Mouse (Mus musculus): ENCODE results near the gene 2010111I01Rik. TPM values are rescaled to one million over a fixed set of nuclear protein-coding genes. Genes with fewer than 3 reads are reported as not detected.

Gene 2010111I01Rik
- total RNA-seq, 2 experiments from 2014 or later: 104 to 111 TPM

DNA sequence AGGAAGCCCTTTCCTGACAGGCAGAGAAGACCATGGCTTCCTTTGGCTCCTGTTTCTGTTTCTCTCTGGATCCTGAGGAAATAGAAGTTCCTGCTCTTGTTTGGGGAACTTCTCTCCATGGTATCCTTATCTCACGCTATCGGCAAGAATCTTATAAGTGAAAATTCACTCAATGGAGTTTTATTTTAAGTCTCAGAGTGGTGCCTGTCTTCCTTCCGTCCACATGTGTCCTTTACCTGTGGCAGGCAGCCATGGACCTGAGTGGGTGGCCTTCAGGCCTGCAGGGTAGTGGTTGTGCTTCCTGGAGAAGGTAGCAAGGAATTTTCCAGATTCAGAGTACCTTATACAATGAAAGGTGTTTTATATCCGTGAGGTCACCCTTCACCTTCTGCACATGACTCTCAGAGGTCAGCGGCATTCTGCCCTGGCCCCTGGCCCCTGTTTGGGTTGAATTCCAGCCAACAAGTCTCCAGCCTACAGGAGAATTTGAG is 313.5 kb downstream of the 2010111I01Rik start:
- DNase-seq (ENCODE audit: low spot score in 2 of 2): no peak

DNA sequence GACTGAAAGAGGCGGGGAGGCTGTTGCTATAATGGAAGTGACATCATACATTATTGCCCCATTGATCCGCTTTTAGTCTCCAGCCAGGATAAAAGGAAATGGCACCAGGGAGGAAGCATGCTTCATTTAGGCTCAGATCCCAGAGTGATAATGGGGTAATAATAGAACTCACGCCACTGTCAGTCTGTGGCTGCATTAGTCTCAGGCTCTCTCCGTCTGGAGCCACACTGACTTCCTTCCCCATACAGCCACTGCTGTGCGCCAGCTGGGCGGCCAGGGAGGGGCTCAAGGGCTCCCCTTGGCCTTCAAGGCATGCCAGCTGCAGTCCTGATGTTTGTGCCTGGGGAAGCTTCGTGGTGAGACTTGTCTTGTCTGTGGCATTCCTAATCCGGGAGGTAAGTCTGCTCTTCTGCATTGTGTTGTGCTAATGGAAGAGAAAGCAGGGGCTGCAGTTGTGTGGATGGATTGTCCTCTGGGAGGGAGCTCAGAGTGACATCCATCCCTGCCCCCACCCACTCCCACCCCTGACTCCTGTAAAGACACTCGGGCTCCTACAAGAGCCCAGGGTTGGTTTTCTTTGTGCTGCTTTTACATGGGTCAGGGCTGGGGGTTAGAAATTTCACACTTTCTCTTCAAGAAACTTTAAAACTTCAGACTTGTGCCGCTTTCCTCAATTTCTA is 314.2 kb downstream of the 2010111I01Rik start:
- DNase-seq (ENCODE audit: low spot score in 2 of 2): no peak

DNA sequence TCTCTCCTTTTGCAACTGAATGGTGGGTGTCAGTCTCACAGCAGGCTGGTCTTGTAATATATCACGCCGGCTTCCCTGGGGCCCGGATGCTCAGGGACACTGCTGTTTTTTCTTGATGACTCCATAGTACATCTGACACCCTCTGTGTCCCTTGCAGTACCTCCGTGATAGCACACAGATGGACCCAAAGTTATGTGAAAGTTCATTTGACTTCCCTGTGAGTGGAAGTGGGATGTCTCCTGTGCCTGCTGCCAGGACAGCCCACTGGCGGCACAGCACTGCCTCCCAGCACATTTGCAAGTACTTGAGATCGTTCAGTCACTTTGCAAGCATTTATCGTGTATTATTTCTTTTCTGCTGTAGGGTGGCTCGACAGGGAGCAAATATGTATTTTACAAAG is 315.1 kb downstream of the 2010111I01Rik start:
- DNase-seq (ENCODE audit: low spot score in 2 of 2): no peak

DNA sequence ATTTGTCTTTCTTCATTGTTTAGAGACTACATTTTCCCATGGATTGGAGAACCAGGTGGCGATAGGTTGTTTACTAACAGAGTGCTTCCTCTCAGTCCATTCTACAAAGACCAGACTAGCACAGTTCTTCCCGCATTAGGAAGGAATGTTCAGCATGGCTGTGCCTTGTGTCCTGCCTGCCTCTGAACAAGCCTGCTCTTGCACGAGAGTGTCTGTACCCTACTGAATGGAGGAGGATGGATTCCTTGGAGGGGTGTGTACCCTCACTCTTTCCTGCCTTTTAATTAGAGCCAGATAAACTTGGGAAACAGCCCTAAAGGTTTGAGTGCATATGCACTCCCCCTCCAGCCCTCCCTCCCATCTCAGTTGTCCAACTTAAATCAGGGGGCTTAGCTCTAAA is 315.7 kb downstream of the 2010111I01Rik start:
- DNase-seq (ENCODE audit: low spot score in 2 of 2): no peak

DNA sequence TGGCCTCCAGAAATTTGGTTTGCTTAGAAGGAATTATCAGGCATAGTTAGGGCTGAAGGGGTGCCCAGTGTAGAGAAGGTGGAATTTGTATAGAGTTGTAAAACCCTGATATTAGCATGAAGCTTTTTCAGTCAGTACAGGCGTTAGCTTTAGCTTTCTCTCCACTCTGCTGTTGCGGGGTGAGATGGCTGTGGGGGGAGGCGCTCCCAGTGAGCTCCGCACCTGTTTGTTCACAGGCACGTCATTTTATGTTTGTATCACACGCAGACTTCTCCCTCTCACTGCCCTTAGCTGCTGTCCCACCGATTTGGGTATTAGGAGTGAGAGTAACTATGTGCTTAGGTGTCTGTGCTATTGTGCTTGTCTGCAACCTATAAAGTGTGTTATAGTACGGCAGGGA is 316.5 kb downstream of the 2010111I01Rik start:
- DNase-seq (ENCODE audit: low spot score in 2 of 2): no peak

DNA sequence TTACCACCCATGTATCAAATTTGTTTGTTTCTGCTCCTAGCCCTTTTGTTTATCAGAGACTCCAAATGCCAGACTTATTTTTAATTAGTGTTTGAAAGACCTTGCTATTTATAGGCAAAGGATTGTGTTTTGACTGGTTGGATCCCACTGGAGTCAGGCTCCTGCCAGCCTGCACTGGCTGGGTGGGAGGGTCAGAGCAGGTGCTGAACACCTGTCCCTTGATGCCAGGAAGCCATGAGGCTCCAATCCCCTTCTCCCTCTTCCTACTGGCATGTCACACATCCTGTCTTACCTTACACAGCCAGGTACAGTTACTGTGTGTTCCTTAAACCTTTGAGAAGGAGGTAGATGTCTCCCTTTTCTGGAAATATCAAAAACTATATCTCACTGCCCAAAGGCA is 318.5 kb downstream of the 2010111I01Rik start:
- no peak for DNase-seq (ENCODE audit: low spot score in 2 of 2)

DNA sequence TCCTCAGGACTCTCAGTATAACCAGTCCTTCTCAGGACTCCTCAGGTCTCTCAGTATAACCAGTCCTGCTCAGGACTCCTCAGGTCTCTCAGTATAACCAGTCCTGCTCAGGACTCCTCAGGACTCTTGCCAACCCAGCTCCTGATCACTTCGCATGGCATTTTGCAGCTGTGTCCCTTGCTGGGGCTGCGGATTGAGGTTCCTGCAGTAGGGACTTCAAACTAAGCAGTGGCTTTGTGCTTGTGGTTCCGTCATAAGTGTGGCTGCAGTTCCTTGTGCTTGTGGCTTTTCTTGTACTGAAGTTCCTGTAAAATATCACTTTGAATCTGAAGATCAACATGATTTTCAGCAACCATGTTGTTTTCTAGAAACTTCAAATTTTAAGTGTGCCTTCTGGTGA is 320.1 kb downstream of the 2010111I01Rik start:
- DNase-seq (ENCODE audit: low spot score in 2 of 2): no peak

DNA sequence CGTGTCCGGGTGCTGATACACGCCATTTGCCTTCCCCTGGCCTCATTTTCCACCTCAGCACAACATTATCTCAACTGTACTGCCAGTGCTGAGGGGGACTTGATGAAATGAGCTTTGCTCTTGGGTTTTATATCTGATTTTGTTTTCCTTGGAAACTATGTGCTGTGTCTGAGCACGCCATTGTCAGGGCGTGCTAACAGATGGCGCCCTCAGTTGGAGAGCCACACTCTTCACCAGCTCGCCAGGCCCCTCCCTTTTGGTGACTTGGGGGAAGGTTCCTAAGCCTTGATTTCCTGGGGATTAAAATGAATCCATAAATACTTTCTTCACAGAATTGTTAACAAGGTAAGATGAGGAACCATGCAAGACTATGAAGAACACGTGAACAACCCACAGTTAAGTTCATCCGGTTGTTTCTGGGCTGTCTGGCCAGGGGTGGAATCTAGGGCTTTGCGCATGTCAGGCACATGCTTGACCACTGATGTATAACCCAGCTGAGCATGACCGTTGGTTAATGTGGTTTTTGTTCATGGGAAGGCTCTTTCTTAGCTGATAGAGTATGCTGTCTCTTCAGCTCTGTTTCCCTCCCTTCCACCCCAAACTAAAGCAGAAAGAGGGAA is 321.9 kb downstream of the 2010111I01Rik start:
- no peak for DNase-seq (ENCODE audit: low spot score in 2 of 2)

DNA sequence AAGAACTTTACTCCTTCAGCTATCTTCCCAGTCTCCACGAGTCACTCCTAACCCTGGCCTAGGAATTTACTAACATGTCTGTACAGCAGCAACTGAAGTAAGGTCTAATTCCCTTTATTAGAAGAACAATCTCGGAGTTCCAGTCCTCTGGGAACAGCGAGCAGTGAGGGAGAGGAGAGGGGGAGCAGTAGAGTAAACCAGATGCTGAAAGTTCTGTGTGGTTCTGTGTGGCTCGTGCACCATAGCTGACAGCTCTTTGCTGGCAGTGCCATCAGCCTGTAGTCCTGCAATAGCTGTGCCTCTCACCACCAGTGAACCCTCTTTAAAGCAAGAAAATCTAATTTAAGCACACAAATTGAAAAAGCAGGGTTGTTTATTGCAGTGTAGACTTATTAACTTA is 324.5 kb downstream of the 2010111I01Rik start:
- no peak for DNase-seq (ENCODE audit: low spot score in 2 of 2)

DNA sequence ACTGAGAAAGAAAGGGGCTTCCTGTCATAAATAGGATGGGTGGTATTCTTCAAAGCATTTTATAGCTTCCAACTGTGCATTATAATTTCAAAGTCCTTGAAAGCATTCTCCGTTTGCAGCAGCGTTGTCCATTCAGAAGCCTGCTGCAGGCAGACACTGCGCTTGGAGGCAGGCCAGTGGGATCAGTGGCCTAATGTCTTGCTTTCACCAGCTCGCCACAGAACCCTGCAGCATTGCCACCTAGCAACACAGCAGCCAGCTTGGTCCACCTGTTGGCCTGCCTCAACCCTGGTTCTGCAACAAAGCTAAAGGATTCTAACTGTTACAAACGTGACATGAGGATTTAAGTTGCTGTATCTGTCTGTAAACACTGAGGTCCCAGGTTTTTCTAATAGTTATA is 325.0 kb downstream of the 2010111I01Rik start:
- DNase-seq (ENCODE audit: low spot score in 2 of 2): no peak

DNA sequence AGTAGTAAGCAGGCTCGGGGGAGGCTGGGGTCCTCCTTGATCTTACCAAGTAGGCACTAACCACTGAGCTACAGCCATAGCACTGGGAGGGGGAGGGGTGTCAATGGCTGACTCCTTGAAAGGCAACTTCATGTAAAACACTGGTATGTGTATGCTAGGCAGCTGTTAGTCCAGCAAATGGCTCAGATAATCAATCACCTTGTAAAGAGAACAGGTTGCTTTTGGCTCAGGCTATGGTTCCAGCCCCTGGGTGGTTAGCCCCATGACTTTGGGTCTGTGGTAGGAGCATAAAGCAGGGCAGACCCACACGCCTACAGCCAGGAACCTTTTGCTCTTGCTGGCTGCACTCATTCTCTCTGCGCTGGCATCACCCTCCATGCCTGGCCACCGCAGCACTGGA is 325.4 kb downstream of the 2010111I01Rik start:
- no peak for DNase-seq (ENCODE audit: low spot score in 2 of 2)

DNA sequence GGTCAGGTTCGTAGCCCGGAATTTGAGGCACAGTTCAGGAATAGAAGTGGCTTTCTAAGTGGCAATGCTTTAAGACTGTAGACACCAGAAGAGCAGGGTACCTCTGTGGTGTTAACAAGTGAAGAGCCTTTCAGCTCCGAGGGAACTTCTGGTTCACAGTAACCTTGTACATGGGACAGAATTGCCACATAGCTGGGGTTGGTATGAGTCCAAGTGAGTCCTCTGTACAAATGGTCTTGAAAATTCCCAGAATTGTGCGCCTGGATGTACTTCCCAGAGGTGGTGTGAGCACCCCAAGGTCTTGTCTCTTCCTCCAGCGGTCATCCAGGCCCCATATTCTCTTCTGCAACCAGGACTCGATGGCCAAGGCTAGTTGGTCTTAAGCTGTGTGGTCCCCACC is 326.3 kb downstream of the 2010111I01Rik start:
- no peak for DNase-seq (ENCODE audit: low spot score in 2 of 2)

DNA sequence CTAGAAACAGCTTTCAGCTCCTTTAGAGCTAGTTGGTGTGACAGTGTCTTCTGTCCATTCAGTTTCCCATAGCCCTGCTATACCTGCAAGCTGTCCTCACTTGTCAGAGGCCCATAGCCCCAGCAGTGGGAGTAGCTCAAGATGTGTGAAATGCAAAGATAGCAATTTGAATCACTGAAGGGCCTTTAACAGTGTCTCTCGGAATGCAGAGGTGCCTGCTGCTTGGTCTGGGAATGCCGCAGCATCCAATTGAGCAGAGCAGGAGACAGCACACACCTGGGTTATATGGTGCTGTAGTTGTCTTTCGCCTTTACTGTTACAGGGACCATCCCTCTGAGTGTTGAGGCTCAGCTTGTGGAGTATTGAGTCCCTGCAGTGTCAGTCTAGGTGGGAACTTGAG is 329.0 kb downstream of the 2010111I01Rik start:
- DNase-seq (ENCODE audit: low spot score in 2 of 2): no peak

DNA sequence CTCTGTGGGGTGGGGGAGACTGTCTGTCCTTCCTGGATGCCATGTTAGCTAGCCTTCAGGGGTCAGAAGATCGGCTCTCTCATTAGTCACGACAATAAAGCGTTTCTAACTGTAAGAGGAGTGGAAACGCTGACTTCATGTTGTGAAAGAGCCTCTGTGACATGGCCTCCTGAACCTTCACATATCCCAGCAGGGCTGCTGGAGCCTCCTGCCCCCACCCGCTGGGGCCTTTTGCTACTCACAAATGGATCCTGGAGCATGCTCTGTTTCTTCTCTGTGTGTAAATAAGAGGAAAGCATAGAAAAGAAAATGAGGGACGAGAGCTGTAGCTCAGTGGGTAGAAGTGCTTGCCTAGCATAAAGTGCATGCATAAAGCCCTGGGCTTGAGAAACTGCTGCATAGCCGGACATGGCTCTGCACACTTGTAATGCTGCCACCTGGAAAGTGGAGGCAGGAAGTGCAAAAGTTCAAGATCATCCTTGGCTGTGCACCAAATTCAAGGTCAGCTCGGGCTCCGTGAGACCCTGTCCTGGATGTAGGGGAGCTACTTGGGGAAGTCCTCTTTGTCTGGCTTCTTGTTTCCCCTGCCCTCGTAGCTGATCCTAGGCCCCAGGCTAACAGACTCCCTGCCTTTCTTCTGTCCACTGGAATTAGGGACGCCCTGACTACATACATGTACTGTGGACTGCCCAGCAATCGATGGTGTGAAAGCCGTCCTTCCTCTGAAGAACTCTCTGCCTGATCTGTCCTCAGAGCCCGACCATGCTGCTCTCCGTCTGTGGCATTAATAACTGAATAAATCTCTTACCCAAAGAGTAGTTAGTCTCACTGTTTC is 329.9 kb downstream of the 2010111I01Rik start:
- DNase-seq (ENCODE audit: low spot score in 2 of 2): no peak

DNA sequence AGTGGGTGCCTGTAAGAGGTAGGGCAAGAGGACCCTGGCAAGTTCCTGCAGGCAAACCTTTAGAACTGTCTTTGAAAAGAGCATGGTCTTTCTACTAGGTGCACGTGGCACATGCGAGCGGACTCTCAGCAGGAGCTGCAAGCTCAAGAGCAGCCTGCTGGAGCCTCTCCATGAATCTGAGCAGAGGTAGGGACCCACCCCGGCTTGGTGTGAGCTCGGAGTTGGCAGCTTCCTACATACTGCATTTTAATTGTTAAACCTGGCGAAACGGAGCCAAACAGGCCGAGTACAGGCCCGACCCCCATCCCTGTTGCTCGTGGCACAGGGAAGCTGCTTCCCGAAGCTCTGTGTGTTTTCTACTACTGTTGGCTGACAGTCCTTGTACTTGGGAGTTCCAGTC is 331.6 kb downstream of the 2010111I01Rik start:
- no peak for DNase-seq (ENCODE audit: low spot score in 2 of 2)

DNA sequence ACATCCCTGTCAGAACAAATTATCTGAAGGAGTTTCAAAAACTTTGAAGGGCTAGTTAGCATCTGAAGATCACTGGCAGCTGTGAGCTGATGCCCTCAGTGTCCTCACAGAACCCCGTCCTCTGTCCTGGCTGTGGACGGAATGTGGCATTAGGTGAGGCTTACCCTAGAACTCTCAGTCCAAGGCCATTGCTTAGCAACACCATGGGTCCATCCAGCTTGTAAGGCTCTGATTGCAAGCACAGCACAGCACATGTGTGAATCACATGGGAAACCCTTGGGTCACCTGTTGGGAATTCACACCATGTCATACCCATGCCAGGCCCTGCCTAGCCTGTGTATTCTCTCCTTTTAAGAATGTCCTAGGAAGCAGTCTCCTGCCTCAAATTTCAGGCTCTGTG is 332.3 kb downstream of the 2010111I01Rik start:
- DNase-seq (ENCODE audit: low spot score in 2 of 2): no peak

DNA sequence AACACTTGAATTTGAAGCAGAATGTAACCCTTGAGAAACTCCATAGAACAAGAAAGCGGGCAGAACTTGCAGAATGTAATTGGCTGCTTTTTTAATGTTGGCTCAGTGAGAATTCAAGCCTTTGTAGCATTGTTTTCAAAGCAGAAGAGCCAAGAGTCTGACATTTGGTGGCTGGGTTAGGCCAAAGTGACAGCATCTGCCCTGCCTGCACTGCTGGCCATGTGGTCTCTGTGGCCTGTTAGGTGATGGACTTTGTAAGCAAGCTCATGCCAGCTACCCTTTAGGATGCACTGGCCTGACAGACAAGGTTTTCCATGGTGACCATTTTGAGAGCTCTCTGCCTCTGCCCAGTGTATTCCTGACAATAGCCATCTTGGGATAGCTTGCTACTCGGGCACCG is 333.2 kb downstream of the 2010111I01Rik start:
- DNase-seq (ENCODE audit: low spot score in 2 of 2): no peak

DNA sequence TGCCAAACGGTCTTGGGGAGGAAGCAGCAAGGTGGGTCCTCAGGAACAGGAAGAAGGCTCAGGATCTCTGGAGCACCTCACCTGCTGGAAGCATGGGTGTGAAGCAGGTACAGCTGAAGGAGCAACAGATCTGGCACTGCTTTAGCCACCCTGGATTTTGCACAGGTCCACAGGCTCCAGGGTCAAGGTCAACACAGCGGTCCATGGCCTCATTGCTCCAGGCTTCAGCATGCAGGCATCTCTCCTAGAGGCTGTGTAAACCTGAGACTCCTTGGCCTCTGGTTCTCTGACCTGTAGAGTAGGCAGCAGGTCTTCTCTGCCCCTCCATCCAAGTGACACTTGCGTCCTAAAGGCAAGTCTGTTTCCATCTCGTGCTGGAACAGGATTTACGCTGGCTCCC is 334.2 kb downstream of the 2010111I01Rik start:
- DNase-seq (ENCODE audit: low spot score in 2 of 2): no peak

DNA sequence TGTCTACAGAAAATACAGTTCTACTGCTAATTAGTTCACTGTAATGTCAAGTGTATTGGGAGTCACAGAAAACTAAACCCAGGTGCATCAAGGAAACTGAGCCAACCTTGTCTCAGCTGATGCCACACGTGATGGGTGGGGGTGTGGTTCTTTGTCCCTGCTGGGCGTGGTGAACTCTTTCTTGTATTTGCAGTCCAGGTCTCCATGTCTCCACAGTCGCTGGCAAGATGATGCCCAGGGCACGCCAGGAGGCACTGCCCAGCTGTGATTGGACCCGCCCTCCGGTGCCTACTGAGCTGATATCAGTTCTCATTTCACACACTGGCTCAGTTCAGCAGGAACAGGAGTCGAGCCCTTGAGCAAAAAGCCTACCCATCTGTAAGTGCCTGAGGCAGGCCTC is 336.2 kb downstream of the 2010111I01Rik start:
- DNase-seq (ENCODE audit: low spot score in 2 of 2): no peak

DNA sequence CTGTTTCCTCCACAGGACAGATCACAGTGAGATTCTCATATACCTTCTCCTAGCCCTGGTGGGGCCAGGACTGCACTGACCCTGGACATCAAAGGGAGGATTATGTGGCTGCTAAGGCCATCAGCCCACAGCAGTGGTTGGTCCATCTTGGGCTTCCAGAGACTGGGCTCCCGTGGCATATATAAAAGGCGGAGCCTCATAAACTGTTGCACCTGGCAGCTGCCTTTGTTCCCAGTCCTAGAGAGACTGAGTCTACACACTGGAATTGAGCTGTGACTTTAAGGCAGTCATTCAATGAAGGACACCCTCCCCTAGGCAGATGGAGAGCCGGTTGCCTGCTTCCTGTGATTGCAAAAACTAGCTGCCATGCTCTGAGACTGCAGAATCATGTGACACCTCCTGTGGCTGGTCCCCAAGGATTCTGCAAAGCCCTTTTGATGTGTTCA is 337.1 kb downstream of the 2010111I01Rik start:
- DNase-seq (ENCODE audit: low spot score in 2 of 2): no peak

DNA sequence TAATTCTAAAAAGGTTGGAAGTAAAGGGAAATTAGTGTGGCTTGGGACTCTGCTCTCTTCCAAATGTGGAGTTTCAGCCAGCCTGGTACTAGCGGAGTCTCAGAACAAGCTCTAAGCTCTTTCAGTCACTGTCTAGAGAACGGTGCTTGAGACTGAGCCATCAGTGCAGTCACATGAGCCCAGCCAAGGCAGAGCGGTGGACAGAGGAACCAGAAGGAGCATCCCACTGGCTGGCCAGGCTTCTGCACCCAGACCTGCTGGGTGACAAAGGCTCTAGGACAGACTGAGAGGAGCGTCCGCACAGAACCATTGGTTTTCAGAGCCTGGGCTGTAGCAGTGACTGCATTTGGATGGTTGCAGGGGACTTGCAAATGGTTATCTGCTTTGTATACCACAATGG is 337.7 kb downstream of the 2010111I01Rik start:
- no peak for DNase-seq (ENCODE audit: low spot score in 2 of 2)
